Mouse (Mus musculus): Measurements from ENCODE around the gene Eef1b2.

DNA sequence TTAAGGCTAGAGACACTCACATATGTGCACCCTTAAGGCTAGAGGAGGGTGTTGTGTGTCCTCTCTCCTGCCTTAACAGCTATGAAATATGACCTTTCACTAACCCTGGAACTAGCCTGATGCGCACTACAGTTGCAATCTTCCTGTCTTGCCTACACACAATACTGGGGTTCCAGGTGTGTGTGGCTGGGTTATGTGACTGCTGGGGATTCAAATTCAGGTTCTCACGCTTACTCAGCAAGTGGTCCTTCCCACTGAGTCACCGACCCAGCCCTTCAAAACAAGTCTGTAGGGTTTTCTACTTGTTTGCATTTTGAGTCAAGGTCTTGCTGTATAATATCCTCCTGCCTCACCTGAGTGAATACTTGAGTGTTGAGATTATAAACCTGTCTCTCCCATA is 42.1 kb upstream of the Eef1b2 start:
- TF ChIP-seq HCFC1 (IDR thresholded peaks at IDR 0.05; ENCODE audit: borderline replicate concordance, insufficient read depth, low read length): no peak
- 0 out of 2 replicates have a peak, but pooled peaks have one; percentile 40 for TF ChIP-seq MAFK (IDR thresholded peaks at IDR 0.05; ENCODE audit: insufficient read depth, low read depth, low read length)
